8 mouse cellular contexts compared by ENCODE assay signal in genomic region chr15:85257775-85258429, GRCm38 (mm10). TPM values are rescaled to one million over a fixed set of nuclear protein-coding genes. Genes with fewer than 3 reads are reported as not detected.
DNase-seq lines count a peak whose midpoint lies in the region; ATAC-seq and TF ChIP-seq lines count a peak whose summit lies in the region.

No protein-coding gene starts in this region.

- H3K9ac ChIP-seq in forebrain, embryonic 15.5 days (replicated peaks): no peak overlapping the region
- H3K9ac ChIP-seq in midbrain, embryonic 14.5 days (replicated peaks; ENCODE audit: low read length): no peak overlapping the region
- H3K9ac ChIP-seq in midbrain, embryonic 16.5 days (ENCODE audit: low read depth, low read length): no peak overlapping the region
- no peak overlapping the region for H3K9ac ChIP-seq in stomach, postnatal 0 days (ENCODE audit: low read length)

- H3K9me3 ChIP-seq in forebrain, embryonic 10.5 days: peaks cover 19% of the 10 kb centered on the region
- peaks cover 5% of the 10 kb centered on the region; the same call in 1 of the 2 replicates for H3K9me3 ChIP-seq in forebrain, embryonic 15.5 days
- 0 out of 2 replicates have a peak, but pooled peaks cover 13% of the 10 kb centered on the region for H3K9me3 ChIP-seq in midbrain, embryonic 14.5 days (ENCODE audit: control insufficient read depth, low read length)
- peaks cover 4% of the 10 kb centered on the region; the same call in 1 of the 2 replicates for H3K9me3 ChIP-seq in midbrain, embryonic 16.5 days (replicated peaks; ENCODE audit: control insufficient read depth, low read length, poor library complexity, severe bottlenecking)
- no peaks in the 10 kb centered on the region for H3K9me3 ChIP-seq in stomach, postnatal 0 days (ENCODE audit: control insufficient read depth, low read length)

- no peaks in the 10 kb centered on the region for H3K27me3 ChIP-seq in forebrain, embryonic 10.5 days (ENCODE audit: poor library complexity, severe bottlenecking)
- no peaks in the 10 kb centered on the region for H3K27me3 ChIP-seq in forebrain, embryonic 15.5 days
- no peaks in the 10 kb centered on the region for H3K27me3 ChIP-seq in midbrain, embryonic 14.5 days (ENCODE audit: control insufficient read depth, insufficient read depth, low read length)
- H3K27me3 ChIP-seq in midbrain, embryonic 16.5 days (ENCODE audit: control insufficient read depth, insufficient read depth, low read depth, low read length): no peaks in the 10 kb centered on the region
- no peaks in the 10 kb centered on the region for H3K27me3 ChIP-seq in stomach, postnatal 0 days (ENCODE audit: control insufficient read depth, insufficient read depth, low read length)

- H3K36me3 ChIP-seq in forebrain, embryonic 10.5 days (replicated peaks): peaks cover 83% of the 10 kb centered on the region
- no peaks in the 10 kb centered on the region for H3K36me3 ChIP-seq in forebrain, embryonic 15.5 days
- no peaks in the 10 kb centered on the region for H3K36me3 ChIP-seq in midbrain, embryonic 14.5 days (ENCODE audit: control insufficient read depth, insufficient read depth, low read length)
- H3K36me3 ChIP-seq in midbrain, embryonic 16.5 days (ENCODE audit: control insufficient read depth, insufficient read depth, low read length): no peaks in the 10 kb centered on the region
- H3K36me3 ChIP-seq in stomach, postnatal 0 days (ENCODE audit: control insufficient read depth, insufficient read depth, low read length): no peaks in the 10 kb centered on the region

- no peak overlapping the region for H3K4me3 ChIP-seq in forebrain, embryonic 10.5 days
- no peak overlapping the region for H3K4me3 ChIP-seq in forebrain, embryonic 15.5 days
- H3K4me3 ChIP-seq in midbrain, embryonic 14.5 days (replicated peaks; ENCODE audit: low read depth, low read length): no peak overlapping the region
- no peak overlapping the region for H3K4me3 ChIP-seq in midbrain, embryonic 16.5 days (ENCODE audit: low read depth, low read length)
- H3K4me3 ChIP-seq in stomach, postnatal 0 days (ENCODE audit: low read depth, low read length): no peak overlapping the region

- DNase-seq in forebrain, embryonic 10.5 days (ENCODE audit: extremely low spot score, low spot score): peak; percentile 40
- peak; percentile 78 for DNase-seq in midbrain, embryonic 14.5 days
- DNase-seq in c-Kit-positive CD71-positive TER-119-negative erythroid progenitor cells, embryonic 14.5 days (ENCODE audit: low read depth): peak; percentile 28
- peak; percentile 85 for DNase-seq in induced T-regulatory cell, adult 2 months (ENCODE audit: low read depth)
- DNase-seq in lung, postnatal 25 days (ENCODE audit: low spot score): peak; percentile 54
- DNase-seq in stomach, postnatal 0 days (ENCODE audit: low spot score): peak; percentile 56

- TF ChIP-seq EP300 in stomach, postnatal 0 days (optimal IDR thresholded peaks at IDR 0.05): no peak

- 72% methylated on average over 6 of the region's 6 CpGs for WGBS in forebrain, embryonic 10.5 days
- WGBS in forebrain, embryonic 15.5 days: 76% methylated on average over 6 of the region's 6 CpGs
- 72% methylated on average over 6 of the region's 6 CpGs for whole genome bisulfite sequencing in midbrain, embryonic 14.5 days
- WGBS in midbrain, embryonic 16.5 days: 74% methylated on average over 6 of the region's 6 CpGs
- 73% methylated on average over 6 of the region's 6 CpGs for WGBS in stomach, postnatal 0 days

- no peak for ATAC-seq in forebrain, embryonic 15.5 days (replicated peaks)
- ATAC-seq in midbrain, embryonic 14.5 days (ENCODE audit: low FRiP score, low TSS enrichment): no peak
- no peak for ATAC-seq in midbrain, embryonic 16.5 days
- ATAC-seq in stomach, postnatal 0 days (ENCODE audit: low FRiP score, low TSS enrichment): no peak

- no peak overlapping the region for H3K27ac ChIP-seq in forebrain, embryonic 10.5 days
- H3K27ac ChIP-seq in forebrain, embryonic 15.5 days (replicated peaks): no peak overlapping the region
- H3K27ac ChIP-seq in midbrain, embryonic 14.5 days (replicated peaks; ENCODE audit: low read depth, low read length): no peak overlapping the region
- H3K27ac ChIP-seq in midbrain, embryonic 16.5 days (ENCODE audit: low read length): no peak overlapping the region
- no peak overlapping the region for H3K27ac ChIP-seq in stomach, postnatal 0 days (replicated peaks)

- no peak overlapping the region for H3K4me2 ChIP-seq in forebrain, embryonic 15.5 days (replicated peaks)
- no peak overlapping the region for H3K4me2 ChIP-seq in midbrain, embryonic 14.5 days (ENCODE audit: low read length)
- H3K4me2 ChIP-seq in midbrain, embryonic 16.5 days (ENCODE audit: low read length): no peak overlapping the region
- H3K4me2 ChIP-seq in stomach, postnatal 0 days (replicated peaks; ENCODE audit: low read depth): no peak overlapping the region

- peak; percentile 71 for TF ChIP-seq CTCF in stomach, postnatal 0 days (IDR thresholded peaks at IDR 0.05; ENCODE audit: low read depth)

- no peaks in the 10 kb centered on the region for H3K4me1 ChIP-seq in forebrain, embryonic 10.5 days
- no peaks in the 10 kb centered on the region for H3K4me1 ChIP-seq in forebrain, embryonic 15.5 days
- H3K4me1 ChIP-seq in midbrain, embryonic 14.5 days (ENCODE audit: control insufficient read depth, insufficient read depth, low read length): no peaks in the 10 kb centered on the region
- no peaks in the 10 kb centered on the region for H3K4me1 ChIP-seq in midbrain, embryonic 16.5 days (ENCODE audit: control insufficient read depth, insufficient read depth, low read length)
- H3K4me1 ChIP-seq in stomach, postnatal 0 days (replicated peaks; ENCODE audit: control insufficient read depth, insufficient read depth): no peaks in the 10 kb centered on the region

RNA-seq across cellular contexts. Expression of gene Fbln1, which starts 52.2 kb away (rescaled TPM):
- 154 and 157 TPM in 2 replicates for polyA plus RNA-seq in forebrain, embryonic 10.5 days (2016; fragmentation: Nextera tagmentation; extraction: Ambion mirVana)
- polyA plus RNA-seq in forebrain, embryonic 15.5 days (2015; fragmentation: Nextera tagmentation; extraction: Ambion mirVana): 47.0 and 47.4 TPM in 2 replicates
- 16.7 and 37.0 TPM in 2 replicates for polyA plus RNA-seq in midbrain, embryonic 14.5 days (2014; fragmentation: Nextera tagmentation; extraction: Ambion mirVana)
- polyA plus RNA-seq in midbrain, embryonic 16.5 days (2015; fragmentation: Nextera tagmentation; extraction: Ambion mirVana): 38.9 and 41.1 TPM in 2 replicates
- polyA plus RNA-seq in stomach, postnatal 0 days (2015; fragmentation: Nextera tagmentation; extraction: Ambion mirVana): 109 and 112 TPM in 2 replicates

Comparison
In these comparisons a context has a peak if more than half of its experiments do, and no peak if none do; other contexts are left out.
1. DNase-seq: peak in every context shown above with its lines; median percentile 85 in induced T-regulatory cell, adult 2 months; 78 in midbrain, embryonic 14.5 days; 56 in stomach, postnatal 0 days; 54 in lung, postnatal 25 days; 40 in forebrain, embryonic 10.5 days; 28 in c-Kit-positive CD71-positive TER-119-negative erythroid progenitor cells, embryonic 14.5 days.